Mouse (Mus musculus) olfactory bulb, adult 2 months (tissue): ENCODE measurements around the gene Evl. TPM values are rescaled to one million over a fixed set of nuclear protein-coding genes. Genes with fewer than 3 reads are reported as not detected.
A peak's percentile ranks its signal among the peaks of the same experiment; 100 is the strongest.

ENCODE experiments used
- H3K27ac ChIP-seq: fragments of 200-500 bp; 2 replicates; pipeline ENCODE4 v1.5.1; 2012; ENCODE audit warnings: low read depth, low read length; ENCODE audit not compliant: insufficient read depth
- H3K4me1 ChIP-seq: fragments of 200-500 bp; 2 replicates; pipeline ENCODE4 v1.6.1; 2012; ENCODE audit warnings: low read length; ENCODE audit not compliant: control insufficient read depth, insufficient read depth
- H3K4me3 ChIP-seq: fragments of 200-500 bp; 2 replicates; pipeline ENCODE4 v1.5.1; 2012; ENCODE audit warnings: mild to moderate bottlenecking, low read depth, low read length, moderate library complexity; ENCODE audit not compliant: insufficient read depth
- CTCF ChIP-seq: fragments of 200-500 bp; IDR thresholded peaks from 2 replicates; pipeline ENCODE4 v1.5.1; 2012; ENCODE audit warnings: low read depth, mild to moderate bottlenecking, low read length, moderate library complexity; ENCODE audit not compliant: insufficient read depth
- POLR2A ChIP-seq: fragments of 200-500 bp; IDR thresholded peaks from 2 replicates; pipeline ENCODE4 v1.6.1; 2012; ENCODE audit warnings: mild to moderate bottlenecking, low read depth, low read length, moderate library complexity; ENCODE audit not compliant: insufficient read depth
- WGBS: fragments of 180-500 bp; shearing (Covaris S2); methylation state at CpG from one replicate; pipeline ENCODE4 v1.1.7; 2018; 5-methylcytosine and 5-hydroxymethylcytosine counted together
- polyA plus RNA-seq: library from polyadenylated mRNA; stranded (reverse); fragments of >200 nt; gene quantifications from 2 replicates; pipeline ENCODE4 v1.2.4, GENCODE M21; 2012; ENCODE audit warnings: low replicate concordance; ENCODE audit not compliant: missing spikeins, insufficient read depth, insufficient read length

The Evl gene
- polyA plus RNA-seq, 1 experiment: not detected

- Histone ChIP-seq H3K4me1 (peaks cover 4% of the 10 kb centered on the region), H3K4me3 (no peak overlapping the region), H3K27ac (no peak overlapping the region)
- TF ChIP-seq POLR2A (no peak), CTCF (no peak)
- WGBS: 23% methylated on average over 6 of the region's 6 CpGs
These were observed 13.4 kb upstream of the Evl start for GRCm38 (mm10) chr12:108541088-108541487.

GRCm38 (mm10) chr12:108546508-108547153 lies 7.9 kb upstream of the Evl start:
- TF ChIP-seq POLR2A (no peak), CTCF (no peak)
- Histone ChIP-seq H3K27ac (no peak overlapping the region), H3K4me1 (peaks cover 8% of the 10 kb centered on the region), H3K4me3 (no peak overlapping the region)
- WGBS: 18% methylated on average over 10 of the region's 10 CpGs

GRCm38 (mm10) chr12:108547251-108547875 lies 7.2 kb upstream of the Evl start:
- 83% methylated on average over 15 of the region's 15 CpGs for WGBS
- TF ChIP-seq CTCF (no peak), POLR2A (no peak)
- H3K27ac ChIP-seq: no peak overlapping the region

GRCm38 (mm10) chr12:108551731-108552130 lies 2.8 kb upstream of the Evl start:
- 89% methylated on average over 7 of the region's 7 CpGs for WGBS
- Histone ChIP-seq H3K27ac (no peak overlapping the region), H3K4me3 (no peak overlapping the region), H3K4me1 (peaks cover 15% of the 10 kb centered on the region; the same call in 1 of the 2 replicates)
- TF ChIP-seq POLR2A (no peak), CTCF (no peak)

More at GRCm38 (mm10) chr12:108547251-108547875, 7.2 kb upstream of the Evl start:
- H3K4me3 ChIP-seq: no peak overlapping the region
- H3K4me1 ChIP-seq: peaks cover 8% of the 10 kb centered on the region

- TF ChIP-seq POLR2A (no peak), CTCF (no peak)
- H3K27ac ChIP-seq: no peak overlapping the region
- 69% methylated on average over 6 of the region's 6 CpGs for WGBS
- no peak overlapping the region for H3K4me3 ChIP-seq
- peaks cover 14% of the 10 kb centered on the region; the same call in 1 of the 2 replicates for H3K4me1 ChIP-seq
These were observed 1.4 kb upstream of the Evl start for GRCm38 (mm10) chr12:108553079-108553478.

GRCm38 (mm10) chr12:108554861-108555556 lies 489 bp downstream of the Evl start:
- TF ChIP-seq POLR2A: no peak
- TF ChIP-seq CTCF: no peak; the same call in 1 of the 2 replicates
- H3K27ac ChIP-seq: peak overlapping the region; percentile 89
- H3K4me1 ChIP-seq: peaks cover 17% of the 10 kb centered on the region
- peak overlapping the region; percentile 95 for H3K4me3 ChIP-seq
- WGBS: 1% methylated on average over 100 of the region's 100 CpGs

GRCm38 (mm10) chr12:108558194-108558593 lies 3.7 kb downstream of the Evl start:
- TF ChIP-seq POLR2A: no peak
- no peak for TF ChIP-seq CTCF
- no peak overlapping the region for H3K4me3 ChIP-seq
- H3K4me1 ChIP-seq: peaks cover 19% of the 10 kb centered on the region

GRCm38 (mm10) chr12:108563238-108563637 lies 8.7 kb downstream of the Evl start:
- peaks cover 9% of the 10 kb centered on the region for H3K4me1 ChIP-seq
- H3K4me3 ChIP-seq: no peak overlapping the region
- TF ChIP-seq CTCF (no peak), POLR2A (no peak)
- 81% methylated on average over 3 of the region's 3 CpGs for WGBS
- no peak overlapping the region for H3K27ac ChIP-seq

More at GRCm38 (mm10) chr12:108558194-108558593, 3.7 kb downstream of the Evl start:
- no peak overlapping the region for H3K27ac ChIP-seq

- Histone ChIP-seq H3K27ac (no peak overlapping the region), H3K4me3 (no peak overlapping the region), H3K4me1 (peaks cover 6% of the 10 kb centered on the region; the same call in 1 of the 2 replicates)
- no peak for TF ChIP-seq CTCF
- no peak for TF ChIP-seq POLR2A
- 50% methylated on average over 12 of the region's 12 CpGs for WGBS
These were observed 10.5 kb downstream of the Evl start for GRCm38 (mm10) chr12:108564910-108565506.
